Mouse (Mus musculus) C2C12 (cell line): ENCODE results near the gene Taf1a.
A peak's percentile ranks its signal among the peaks of the same experiment; 100 is the strongest.

Experiments used
- CTCF ChIP-seq: IDR thresholded peaks from one replicate; pipeline ENCODE4 v1.5.1; 2011; ENCODE audit not compliant: control insufficient read depth, insufficient read depth, insufficient read length
- FOSL1 ChIP-seq: IDR thresholded peaks from one replicate; pipeline ENCODE4 v1.8.0; 2011; ENCODE audit warnings: mild to moderate bottlenecking, low read length; ENCODE audit not compliant: poor library complexity, insufficient read depth, severe bottlenecking
- MAX ChIP-seq: IDR thresholded peaks from one replicate; pipeline ENCODE4 v1.6.1; 2011; ENCODE audit warnings: mild to moderate bottlenecking, control low read depth
- MYOG ChIP-seq: IDR thresholded peaks from one replicate; pipeline ENCODE4 v1.6.1; 2011; ENCODE audit not compliant: control insufficient read depth, insufficient read length; ENCODE audit errors: extremely low read depth
- USF1 ChIP-seq: IDR thresholded peaks from one replicate; pipeline ENCODE4 v1.6.1; 2011; ENCODE audit warnings: low read depth, mild to moderate bottlenecking, control low read depth, moderate library complexity

- TF ChIP-seq CTCF (no peak), USF1 (no peak), MAX (peak; percentile 83), FOSL1 (no peak), MYOG (no peak)
Observed at GRCm38 (mm10) chr1:183388426-183389406, at the start of gene Taf1a.
